Mouse (Mus musculus): ENCODE measurements around the gene Pglyrp1. TPM values are rescaled to one million over a fixed set of nuclear protein-coding genes. Genes with fewer than 3 reads are reported as not detected.
A peak's percentile ranks its signal among the peaks of the same experiment; 100 is the strongest.

The Pglyrp1 gene
- polyA plus RNA-seq, 1 experiment from 2014 or later = 2.5 TPM

GRCm38 (mm10) chr7:18858310-18858916 is 12.7 kb upstream of the Pglyrp1 start:
- no peak for ATAC-seq (ENCODE audit: low FRiP score, low read depth)
- Histone ChIP-seq H3K27me3 (no peaks in the 10 kb centered on the region), H3K36me3 (no peaks in the 10 kb centered on the region), H3K4me3 (no peak overlapping the region), H3K9me3 (no peaks in the 10 kb centered on the region), H3K27ac (replicated peaks) (no peak overlapping the region), H3K4me1 (no peaks in the 10 kb centered on the region), H3K4me2 (replicated peaks) (no peak overlapping the region), H3K9ac (replicated peaks) (no peak overlapping the region)
- WGBS = 76% methylated on average over 5 of the region's 5 CpGs

- H3K27me3 ChIP-seq = no peaks in the 10 kb centered on the region
- no peaks in the 10 kb centered on the region for H3K4me1 ChIP-seq
- 89% methylated on average over 6 of the region's 6 CpGs for WGBS
- H3K9ac ChIP-seq (replicated peaks) = no peak overlapping the region
- no peaks in the 10 kb centered on the region for H3K36me3 ChIP-seq
- no peak overlapping the region for H3K27ac ChIP-seq (replicated peaks)
- H3K4me2 ChIP-seq (replicated peaks) = no peak overlapping the region
- H3K9me3 ChIP-seq = no peaks in the 10 kb centered on the region
- no peak overlapping the region for H3K4me3 ChIP-seq
- ATAC-seq (ENCODE audit: low FRiP score, low read depth) = no peak
Measured at GRCm38 (mm10) chr7:18862801-18863200, 8.3 kb upstream of the Pglyrp1 start.

GRCm38 (mm10) chr7:18868491-18868890 is 2.6 kb upstream of the Pglyrp1 start:
- Histone ChIP-seq H3K27me3 (no peaks in the 10 kb centered on the region), H3K9me3 (0 out of 2 replicates have a peak, but pooled peaks cover 6% of the 10 kb centered on the region), H3K4me2 (replicated peaks) (no peak overlapping the region), H3K27ac (replicated peaks) (no peak overlapping the region), H3K36me3 (no peaks in the 10 kb centered on the region), H3K4me3 (no peak overlapping the region), H3K4me1 (peaks cover 7% of the 10 kb centered on the region; the same call in 1 of the 2 replicates), H3K9ac (replicated peaks) (no peak overlapping the region)
- 88% methylated on average over 2 of the region's 2 CpGs for WGBS
- no peak for ATAC-seq (ENCODE audit: low FRiP score, low read depth)

GRCm38 (mm10) chr7:18872014-18872802 is 1.1 kb downstream of the Pglyrp1 start:
- Histone ChIP-seq H3K27ac (replicated peaks) (no peak overlapping the region), H3K27me3 (no peaks in the 10 kb centered on the region), H3K4me2 (replicated peaks) (peak overlapping the region; percentile 77), H3K9ac (replicated peaks) (peak overlapping the region; percentile 37), H3K4me3 (peak overlapping the region; percentile 41), H3K36me3 (no peaks in the 10 kb centered on the region), H3K4me1 (peaks cover 7% of the 10 kb centered on the region; the same call in 1 of the 2 replicates), H3K9me3 (0 out of 2 replicates have a peak, but pooled peaks cover 6% of the 10 kb centered on the region)
- ATAC-seq (ENCODE audit: low FRiP score, low read depth) = peak; percentile 67
- WGBS = 32% methylated on average over 14 of the region's 14 CpGs

GRCm38 (mm10) chr7:18872816-18873215 is 1.7 kb downstream of the Pglyrp1 start:
- H3K4me3 ChIP-seq = peak overlapping the region; percentile 41
- no peaks in the 10 kb centered on the region for H3K36me3 ChIP-seq
- H3K4me1 ChIP-seq = peaks cover 7% of the 10 kb centered on the region; the same call in 1 of the 2 replicates
- no peak overlapping the region for H3K27ac ChIP-seq (replicated peaks)
- peak overlapping the region; percentile 37 for H3K9ac ChIP-seq (replicated peaks)
- peak; percentile 67 for ATAC-seq (ENCODE audit: low FRiP score, low read depth)
- no peaks in the 10 kb centered on the region for H3K27me3 ChIP-seq
- under 1% methylated on average over 7 of the region's 7 CpGs for WGBS
- H3K4me2 ChIP-seq (replicated peaks) = peak overlapping the region; percentile 77
- H3K9me3 ChIP-seq = 0 out of 2 replicates have a peak, but pooled peaks cover 6% of the 10 kb centered on the region

GRCm38 (mm10) chr7:18873253-18873652 is 2.1 kb downstream of the Pglyrp1 start:
- no peak overlapping the region for H3K27ac ChIP-seq (replicated peaks)
- 0% methylated on average over 10 of the region's 10 CpGs for WGBS
- H3K4me2 ChIP-seq (replicated peaks) = peak overlapping the region; percentile 77
- H3K4me3 ChIP-seq = peak overlapping the region; percentile 41
- no peaks in the 10 kb centered on the region for H3K36me3 ChIP-seq
- peaks cover 7% of the 10 kb centered on the region; the same call in 1 of the 2 replicates for H3K4me1 ChIP-seq
- peak overlapping the region; percentile 37; the same call in 1 of the 2 replicates for H3K9ac ChIP-seq (replicated peaks)
- H3K9me3 ChIP-seq = 0 out of 2 replicates have a peak, but pooled peaks cover 2% of the 10 kb centered on the region
- no peaks in the 10 kb centered on the region for H3K27me3 ChIP-seq
- peak; percentile 75 for ATAC-seq (ENCODE audit: low FRiP score, low read depth)

- Histone ChIP-seq H3K27me3 (no peaks in the 10 kb centered on the region), H3K27ac (replicated peaks) (no peak overlapping the region), H3K9me3 (no peaks in the 10 kb centered on the region), H3K36me3 (no peaks in the 10 kb centered on the region), H3K4me1 (peaks cover 7% of the 10 kb centered on the region; the same call in 1 of the 2 replicates), H3K4me2 (replicated peaks) (no peak overlapping the region), H3K9ac (replicated peaks) (no peak overlapping the region), H3K4me3 (no peak overlapping the region)
- WGBS = 91% methylated on average over 5 of the region's 5 CpGs
- ATAC-seq (ENCODE audit: low FRiP score, low read depth) = no peak
Measured at GRCm38 (mm10) chr7:18875372-18875771, 4.2 kb downstream of the Pglyrp1 start.

GRCm38 (mm10) chr7:18878691-18879090 is 7.6 kb downstream of the Pglyrp1 start:
- 72% methylated on average over 7 of the region's 7 CpGs for WGBS
- no peaks in the 10 kb centered on the region for H3K9me3 ChIP-seq
- peaks cover 2% of the 10 kb centered on the region; the same call in 1 of the 2 replicates for H3K4me1 ChIP-seq
- H3K27ac ChIP-seq (replicated peaks) = no peak overlapping the region
- H3K36me3 ChIP-seq = no peaks in the 10 kb centered on the region
- ATAC-seq (ENCODE audit: low FRiP score, low read depth) = no peak
- no peak overlapping the region for H3K4me2 ChIP-seq (replicated peaks)
- no peaks in the 10 kb centered on the region for H3K27me3 ChIP-seq
- no peak overlapping the region for H3K4me3 ChIP-seq
- H3K9ac ChIP-seq (replicated peaks) = no peak overlapping the region

- H3K27ac ChIP-seq (replicated peaks) = no peak overlapping the region
- peaks cover 2% of the 10 kb centered on the region; the same call in 1 of the 2 replicates for H3K4me1 ChIP-seq
- no peak overlapping the region for H3K9ac ChIP-seq (replicated peaks)
- WGBS = 66% methylated on average over 9 of the region's 9 CpGs
- no peak overlapping the region for H3K4me3 ChIP-seq
- no peaks in the 10 kb centered on the region for H3K27me3 ChIP-seq
- no peaks in the 10 kb centered on the region for H3K36me3 ChIP-seq
- no peak overlapping the region for H3K4me2 ChIP-seq (replicated peaks)
- ATAC-seq (ENCODE audit: low FRiP score, low read depth) = no peak
- no peaks in the 10 kb centered on the region for H3K9me3 ChIP-seq
Measured at GRCm38 (mm10) chr7:18883991-18884744, 13.0 kb downstream of the Pglyrp1 start.

GRCm38 (mm10) chr7:18884745-18885422 is 13.8 kb downstream of the Pglyrp1 start:
- Histone ChIP-seq H3K27me3 (no peaks in the 10 kb centered on the region), H3K27ac (replicated peaks) (no peak overlapping the region), H3K9ac (replicated peaks) (no peak overlapping the region), H3K9me3 (no peaks in the 10 kb centered on the region), H3K4me1 (peaks cover 2% of the 10 kb centered on the region; the same call in 1 of the 2 replicates), H3K4me3 (no peak overlapping the region), H3K4me2 (replicated peaks) (no peak overlapping the region), H3K36me3 (no peaks in the 10 kb centered on the region)
- 64% methylated on average over 13 of the region's 13 CpGs for WGBS
- no peak for ATAC-seq (ENCODE audit: low FRiP score, low read depth)

GRCm38 (mm10) chr7:18886963-18887362 is 15.8 kb downstream of the Pglyrp1 start:
- Histone ChIP-seq H3K4me1 (peaks cover 2% of the 10 kb centered on the region; the same call in 1 of the 2 replicates), H3K4me2 (replicated peaks) (no peak overlapping the region), H3K4me3 (no peak overlapping the region), H3K36me3 (no peaks in the 10 kb centered on the region), H3K27me3 (no peaks in the 10 kb centered on the region), H3K9ac (replicated peaks) (no peak overlapping the region), H3K9me3 (no peaks in the 10 kb centered on the region), H3K27ac (replicated peaks) (no peak overlapping the region)
- 96% methylated on average over 1 of the region's 1 CpGs for WGBS
- no peak for ATAC-seq (ENCODE audit: low FRiP score, low read depth)

All from midbrain, embryonic 12.5 days (tissue).